Mouse (Mus musculus) cortical plate, adult 2 months (tissue): ENCODE data around the gene Trim34a. TPM values are rescaled to one million over a fixed set of nuclear protein-coding genes. Genes with fewer than 3 reads are reported as not detected.
"Not testable (repeated sequence)": the region's sequence is repeated elsewhere in the genome, so short reads cannot be mapped to it uniquely, and the experiment has no call there.

Experiments
- H3K27ac ChIP-seq: fragments of 200-500 bp; 2 replicates; pipeline ENCODE4 v1.5.1; 2012; ENCODE audit warnings: low read length, control low read depth, inconsistent platforms; ENCODE audit not compliant: insufficient read depth
- H3K4me1 ChIP-seq: fragments of 200-500 bp; 2 replicates; pipeline ENCODE4 v1.6.1; 2011; ENCODE audit warnings: low read length; ENCODE audit not compliant: control insufficient read depth, insufficient read depth
- H3K4me3 ChIP-seq: fragments of 200-500 bp; 2 replicates; pipeline ENCODE4 v1.5.1; 2011; ENCODE audit warnings: mild to moderate bottlenecking, low read length, control low read depth; ENCODE audit not compliant: insufficient read depth
- CTCF ChIP-seq: fragments of 200-500 bp; IDR thresholded peaks from 2 replicates; pipeline ENCODE4 v1.5.1; 2011; ENCODE audit warnings: mild to moderate bottlenecking, control low read depth, low read length; ENCODE audit not compliant: insufficient read depth; ENCODE audit errors: extremely low read depth
- POLR2A ChIP-seq: fragments of 200-500 bp; IDR thresholded peaks from 2 replicates; pipeline ENCODE4 v1.6.1; 2011; ENCODE audit warnings: mild to moderate bottlenecking, low read length, control low read depth; ENCODE audit not compliant: insufficient read depth; ENCODE audit errors: extremely low read depth
- polyA plus RNA-seq: library from polyadenylated mRNA; depleted of rRNA; stranded (reverse); fragments of >200 nt; gene quantifications from 2 replicates; pipeline ENCODE4 v1.2.3, GENCODE M21; 2012; rRNA removed

Gene Trim34a
- polyA plus RNA-seq, 1 experiment = 3.4 TPM

DNA sequence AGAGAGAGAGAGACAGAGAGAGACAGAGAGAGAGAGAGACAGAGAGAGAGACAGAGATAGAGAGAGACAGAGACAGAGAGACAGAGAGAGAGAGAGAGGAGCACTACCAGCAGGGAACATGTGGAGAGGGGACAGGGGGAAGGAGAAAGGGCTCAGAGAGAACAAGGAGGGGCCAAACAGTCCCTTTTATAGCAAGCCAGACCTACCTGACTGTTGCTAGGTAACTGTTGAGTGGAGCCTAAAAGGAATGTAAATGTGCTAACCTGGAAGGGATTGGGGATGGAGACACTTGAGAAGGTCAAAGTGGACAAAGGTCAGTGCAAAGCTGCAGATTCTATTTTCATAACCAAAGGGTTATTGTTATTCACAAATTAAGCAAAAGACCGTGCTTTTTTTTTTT lies 641 bp upstream of the Trim34a start:
- no peak for TF ChIP-seq CTCF
- TF ChIP-seq POLR2A = no peak
- Histone ChIP-seq H3K4me3 (no peak overlapping the region), H3K27ac (no peak overlapping the region), H3K4me1 (no peaks in the 10 kb centered on the region)

DNA sequence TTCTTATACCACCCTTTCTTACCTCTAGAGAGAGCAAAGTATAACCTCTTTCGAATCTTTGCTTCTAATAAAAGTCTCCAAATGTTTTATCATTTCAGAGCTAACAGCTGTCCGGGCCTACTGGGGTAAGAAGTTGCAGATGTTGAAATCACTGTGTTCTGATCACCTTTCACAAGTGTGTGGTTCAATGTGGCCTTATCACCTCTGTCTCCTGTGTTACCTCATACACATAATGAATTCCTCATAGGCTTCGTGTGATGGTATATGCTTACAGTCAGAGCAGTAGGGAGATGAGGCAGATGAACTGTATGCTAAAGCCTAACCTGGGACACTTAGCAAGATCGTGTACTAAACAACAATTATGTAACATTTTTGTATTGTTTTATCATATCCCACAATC lies 16.1 kb downstream of the Trim34a start:
- H3K4me1 ChIP-seq, H3K4me3 ChIP-seq, H3K27ac ChIP-seq: not testable (repeated sequence)

DNA sequence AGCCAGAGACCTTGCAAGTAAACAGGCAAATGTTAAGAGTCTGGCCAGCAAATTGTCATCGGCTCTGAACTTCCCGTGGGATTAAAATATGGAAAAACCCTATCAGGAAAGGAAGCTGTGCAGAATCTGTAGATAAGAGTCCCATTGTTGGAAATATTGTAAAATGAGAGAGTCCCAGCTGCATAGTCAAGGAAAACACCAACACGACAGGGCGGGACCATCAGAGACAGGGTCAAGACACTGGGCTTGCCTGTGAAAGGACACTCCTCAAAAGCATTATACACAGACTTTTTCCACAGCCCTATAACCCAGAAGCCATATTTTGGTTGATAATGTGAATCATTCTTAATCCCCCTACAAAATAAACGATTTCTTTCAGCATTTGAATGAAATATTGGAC lies 21.1 kb downstream of the Trim34a start:
- not testable (repeated sequence) for H3K27ac ChIP-seq, H3K4me1 ChIP-seq, H3K4me3 ChIP-seq

DNA sequence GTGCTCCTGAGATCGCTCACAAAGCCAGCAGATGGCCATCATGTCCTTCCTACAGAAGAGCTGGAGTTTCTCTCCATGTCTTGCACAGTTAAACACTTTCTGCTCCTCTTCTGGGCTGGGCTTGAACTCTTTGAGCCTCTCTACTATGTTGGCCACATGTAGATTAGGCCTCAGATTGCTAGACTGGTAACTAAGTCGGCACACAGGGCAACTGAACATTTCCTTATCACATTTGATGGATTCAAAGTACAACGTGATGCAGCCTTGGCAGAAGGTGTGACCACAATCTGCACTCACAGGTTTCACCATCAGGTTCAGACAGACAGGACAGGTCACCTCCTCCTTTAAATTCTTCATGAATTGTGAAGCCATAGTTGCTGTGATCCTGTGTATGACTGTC lies 35.1 kb downstream of the Trim34a start:
- H3K4me3 ChIP-seq, H3K27ac ChIP-seq, H3K4me1 ChIP-seq: not testable (repeated sequence)

DNA sequence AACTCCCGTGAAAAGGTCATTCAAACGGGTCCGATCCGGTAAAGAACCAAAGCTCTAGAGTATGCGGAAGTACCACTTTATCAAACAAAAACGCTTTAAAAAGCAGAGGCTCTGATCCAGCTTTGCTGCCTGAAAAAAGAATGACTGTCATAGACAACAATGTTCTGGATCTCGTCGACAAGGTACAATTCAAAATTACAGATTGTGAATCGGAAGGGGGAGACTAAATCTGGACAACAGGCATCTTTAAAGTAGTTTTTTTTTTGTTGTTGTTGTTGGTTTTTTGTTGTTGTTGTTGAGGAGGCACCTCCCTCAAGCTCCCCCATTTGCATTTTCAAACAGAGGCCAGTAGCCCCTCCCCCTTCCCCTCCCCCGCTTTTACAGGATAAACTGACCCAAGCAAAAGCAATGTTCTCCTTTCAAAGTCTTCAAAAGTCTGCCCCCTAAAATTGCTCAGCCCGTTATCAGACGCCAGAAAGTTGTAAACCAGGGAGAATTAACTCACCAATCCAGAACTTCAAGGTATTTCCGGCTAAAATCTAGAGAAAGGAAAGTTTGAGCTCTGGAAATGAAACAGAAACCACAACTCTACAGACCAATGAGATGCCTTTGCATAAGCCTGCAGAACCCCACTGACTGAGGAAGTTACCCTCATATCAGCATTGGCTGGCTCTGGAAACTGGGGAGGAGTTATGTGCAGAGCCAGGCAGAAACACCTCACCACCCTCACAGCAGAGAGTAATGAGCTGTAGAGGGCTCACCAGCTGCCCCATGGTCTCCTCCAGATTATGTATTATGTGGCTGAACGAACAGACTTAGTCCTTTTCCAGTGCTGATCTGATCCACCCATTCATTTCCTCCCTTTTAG lies 43.6 kb downstream of the Trim34a start, which contains the start of gene Trim5:
TSS of gene Trim5 (minus strand) at position 519 of the 868 bp plus-strand sequence.
- H3K4me1 ChIP-seq, H3K27ac ChIP-seq, H3K4me3 ChIP-seq: not testable (repeated sequence)

DNA sequence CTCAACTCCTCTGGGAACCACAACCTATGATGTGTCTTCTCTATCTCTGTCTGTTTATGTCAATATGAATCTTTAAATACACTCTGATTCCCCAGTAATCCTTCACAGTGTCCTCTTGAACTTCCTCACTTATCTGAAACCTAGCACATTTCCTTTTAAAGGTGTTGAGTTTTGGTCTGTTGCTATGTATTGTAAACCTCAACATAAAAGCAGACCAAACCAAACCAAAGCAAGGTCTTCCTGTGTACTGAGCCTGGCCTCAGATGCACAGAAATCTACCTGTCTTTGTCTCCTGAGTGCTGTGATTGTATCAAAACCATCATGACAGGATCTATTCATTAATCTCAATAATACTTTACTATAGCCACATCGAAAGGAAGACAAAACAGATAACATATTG lies 46.4 kb downstream of the Trim34a start:
- no peak for TF ChIP-seq CTCF
- no peak for TF ChIP-seq POLR2A
- Histone ChIP-seq H3K4me1 (no peaks in the 10 kb centered on the region), H3K27ac (no peak overlapping the region), H3K4me3 (no peak overlapping the region)

DNA sequence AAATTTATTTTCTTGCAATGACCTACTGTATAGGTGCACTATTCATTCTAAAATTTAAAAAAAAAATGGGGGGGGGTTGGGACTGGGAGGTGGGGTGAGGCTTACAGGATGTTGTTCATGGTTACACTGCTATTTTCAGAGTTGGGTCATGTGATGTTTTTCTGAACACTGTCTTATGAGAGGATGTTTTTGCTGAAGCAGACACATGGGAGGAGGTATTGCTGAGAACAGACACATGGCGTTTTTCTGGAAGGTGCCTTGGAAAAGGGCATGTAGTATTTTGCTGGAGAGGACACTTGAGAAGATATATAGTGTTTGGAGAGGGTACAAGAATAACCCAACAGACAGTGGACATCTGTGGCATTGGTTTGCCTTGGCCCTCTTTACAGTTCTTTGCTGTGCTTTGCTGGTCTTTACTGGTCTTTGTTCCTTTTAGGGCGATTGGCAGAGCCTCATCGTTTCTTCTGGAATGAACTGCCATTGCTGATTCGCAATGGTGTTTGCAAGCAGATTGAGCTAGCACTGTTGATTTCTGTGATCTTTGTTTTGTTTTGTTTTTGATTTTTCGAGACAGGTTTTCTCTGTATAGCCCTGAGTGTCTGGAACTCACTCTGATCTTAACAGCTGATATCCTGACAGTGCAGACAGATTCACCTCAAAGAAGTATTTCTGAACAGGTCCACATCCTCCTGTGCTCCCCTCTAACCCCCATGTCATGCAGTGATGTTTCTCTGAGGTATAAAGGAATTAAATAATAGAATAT lies 47.6 kb downstream of the Trim34a start:
- no peak overlapping the region for H3K27ac ChIP-seq
- TF ChIP-seq CTCF (no peak), POLR2A (no peak)
- no peaks in the 10 kb centered on the region for H3K4me1 ChIP-seq
- H3K4me3 ChIP-seq = no peak overlapping the region

Other genes with a start within 250 kb of the Trim34a start
- gene Olfr638, start 245.7 kb upstream of the Trim34a start, polyA plus RNA-seq = not detected in 2 replicates
- gene Olfr639, start 227.2 kb upstream of the Trim34a start, polyA plus RNA-seq = not detected in 2 replicates
- gene Olfr640, start 218.9 kb upstream of the Trim34a start, polyA plus RNA-seq = not detected in 2 replicates
- gene Olfr641, start 209.0 kb upstream of the Trim34a start, polyA plus RNA-seq = not detected in 2 replicates
- not detected in 2 replicates for gene Olfr642, start 191.8 kb upstream of the Trim34a start, polyA plus RNA-seq
- not detected in 2 replicates for gene 4930516K23Rik, start 183.0 kb upstream of the Trim34a start, polyA plus RNA-seq
- gene Olfr644, start 172.6 kb upstream of the Trim34a start, polyA plus RNA-seq = not detected in 2 replicates
- gene Olfr645, start 159.0 kb upstream of the Trim34a start, polyA plus RNA-seq = not detected in 2 replicates
- gene Olfr646, start 139.6 kb upstream of the Trim34a start, polyA plus RNA-seq = not detected in 2 replicates
- not detected in 2 replicates for gene Ubqln5, start 114.6 kb upstream of the Trim34a start, polyA plus RNA-seq
- gene Olfr643, start 107.1 kb upstream of the Trim34a start, polyA plus RNA-seq = not detected in 2 replicates
- not detected in 2 replicates for gene Ubqln3, start 101.2 kb upstream of the Trim34a start, polyA plus RNA-seq
- not detected in 2 replicates for gene Ubqlnl, start 93.9 kb upstream of the Trim34a start, polyA plus RNA-seq
- 0.04 TPM in 1 of 2 replicates, not detected in the other for gene Olfm5, start 79.6 kb upstream of the Trim34a start, polyA plus RNA-seq
- 0.15 and 0.19 TPM in 2 replicates for gene Olfr648, start 61.1 kb upstream of the Trim34a start, polyA plus RNA-seq
- gene Olfr649, start 48.5 kb upstream of the Trim34a start, polyA plus RNA-seq = not detected in 2 replicates
- 0.38 and 0.57 TPM in 2 replicates for gene Trim6, start 25.7 kb upstream of the Trim34a start, polyA plus RNA-seq
- gene Trim5, start 43.6 kb downstream of the Trim34a start, polyA plus RNA-seq = 0.42 and 0.47 TPM in 2 replicates
- 4.7 and 4.9 TPM in 2 replicates for gene Trim12a, start 71.0 kb downstream of the Trim34a start, polyA plus RNA-seq
- gene Trim34b, start 85.0 kb downstream of the Trim34a start, polyA plus RNA-seq = 0.06 and 0.08 TPM in 2 replicates
- 1.5 and 1.6 TPM in 2 replicates for gene Trim12c, start 108.9 kb downstream of the Trim34a start, polyA plus RNA-seq
- 0.10 and 0.17 TPM in 2 replicates for gene Trim30b, start 125.4 kb downstream of the Trim34a start, polyA plus RNA-seq
- gene Trim30c, start 156.4 kb downstream of the Trim34a start, polyA plus RNA-seq = 0.11 and 0.17 TPM in 2 replicates
- gene Trim30a, start 220.7 kb downstream of the Trim34a start, polyA plus RNA-seq = 2.0 and 2.6 TPM in 2 replicates